Mouse (Mus musculus) lung, postnatal 0 days (tissue): ENCODE results near the gene Slc13a4. TPM values are rescaled to one million over a fixed set of nuclear protein-coding genes. Genes with fewer than 3 reads are reported as not detected.

ENCODE experiments used
- ATAC-seq: fragments of 200-750 bp; cut with Nextera tagmentation; 2 replicates; pipeline ENCODE4 v1.8.0; 2017; ENCODE audit warnings: moderate library complexity
- DNase-seq: peaks from one replicate; pipeline ENCODE4 v3.0.0-alpha.2; 2016; ENCODE audit warnings: low spot score
- H3K27ac ChIP-seq: fragments of 300-500 bp; sonication (generic); 2 replicates; pipeline ENCODE4 v1.5.1; 2014; ENCODE audit warnings: antibody characterized with exemption, mild to moderate bottlenecking, low read length, mixed read lengths
- H3K27me3 ChIP-seq: fragments of 300-500 bp; sonication (generic); replicated peaks from 2 replicates; pipeline ENCODE4 v1.6.1; 2014; ENCODE audit warnings: low read length, mixed read lengths; ENCODE audit not compliant: insufficient read depth
- H3K36me3 ChIP-seq: fragments of 300-500 bp; sonication (generic); 2 replicates; pipeline ENCODE4 v1.6.1; 2014; ENCODE audit warnings: low read length, mixed read lengths; ENCODE audit not compliant: insufficient read depth
- H3K4me1 ChIP-seq: fragments of 300-500 bp; sonication (generic); 2 replicates; pipeline ENCODE4 v1.6.1; 2014; ENCODE audit warnings: antibody characterized with exemption, low read depth, low read length, mixed read lengths; ENCODE audit not compliant: insufficient read depth
- H3K4me2 ChIP-seq: fragments of 300-500 bp; sonication (generic); replicated peaks from 2 replicates; pipeline ENCODE4 v1.6.1; 2014; ENCODE audit warnings: low read depth, mild to moderate bottlenecking, low read length, moderate library complexity, mixed read lengths
- H3K4me3 ChIP-seq: fragments of 300-500 bp; sonication (generic); 2 replicates; pipeline ENCODE4 v1.5.1; 2014; ENCODE audit warnings: low read depth, low read length
- H3K9ac ChIP-seq: fragments of 300-500 bp; sonication (generic); replicated peaks from 2 replicates; pipeline ENCODE4 v1.6.1; 2014; ENCODE audit warnings: low read depth, mild to moderate bottlenecking
- H3K9me3 ChIP-seq: fragments of 300-500 bp; sonication (generic); 2 replicates; pipeline ENCODE4 v1.6.1; 2016; ENCODE audit warnings: low read length, mixed read lengths
- CTCF ChIP-seq: IDR thresholded peaks from 2 replicates; pipeline ENCODE4 v1.5.1; 2016; ENCODE audit warnings: antibody characterized with exemption, mild to moderate bottlenecking
- EP300 ChIP-seq: IDR thresholded peaks from 2 replicates; pipeline ENCODE4 v1.6.1; 2016; ENCODE audit warnings: antibody characterized with exemption, mild to moderate bottlenecking, control low read depth
- WGBS: fragments of 180-500 bp; shearing (Covaris S2); extraction: QIAGEN DNeasy Blood & Tissue Kit; methylation state at CpG from one replicate; pipeline ENCODE4 v1.1.7; 2014; 5-methylcytosine and 5-hydroxymethylcytosine counted together
- polyA plus RNA-seq: library from polyadenylated mRNA; unstranded; fragments of >200 nt; fragmentation: Nextera tagmentation; extraction: Ambion mirVana; gene quantifications from 2 replicates; pipeline ENCODE4 v1.2.1, GENCODE M21; 2015

Slc13a4 gene
- polyA plus RNA-seq, 1 experiment from 2014 or later: 1.0 TPM

DNA sequence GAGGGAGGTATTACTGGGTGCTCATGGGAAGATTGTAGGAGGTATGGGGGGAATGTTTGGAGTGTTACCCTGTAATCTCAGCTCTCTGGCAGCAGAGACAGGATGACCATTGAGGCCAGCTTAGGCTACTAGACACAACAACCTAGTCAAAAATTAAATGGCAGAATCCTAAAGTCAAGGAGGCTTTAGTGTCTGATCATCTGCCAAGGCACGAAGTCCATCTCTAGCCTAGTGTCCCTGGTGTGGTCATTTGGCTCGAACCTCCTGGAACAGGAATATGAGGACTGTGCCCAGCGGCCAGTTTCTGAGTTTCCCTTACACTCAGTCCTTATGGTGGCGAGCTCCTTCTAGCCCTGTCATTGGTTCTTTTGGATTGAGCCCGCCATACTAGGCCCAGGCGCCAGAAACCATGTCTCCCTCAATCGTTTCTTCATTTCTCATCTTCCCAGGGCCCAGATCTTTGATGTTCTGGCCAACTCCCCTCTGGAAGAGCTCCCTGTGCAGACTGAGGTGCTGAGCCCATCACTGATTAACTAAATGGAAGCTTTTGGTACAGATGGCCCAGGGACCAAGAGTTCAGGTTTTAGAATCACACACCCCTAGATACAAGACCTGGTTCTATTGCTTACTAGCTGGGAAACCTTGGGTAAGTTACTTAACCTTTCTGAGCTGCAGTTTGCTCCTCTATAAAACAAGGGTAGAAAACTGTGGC, 10.3 kb downstream of the Slc13a4 start:
- H3K9me3 ChIP-seq: no peaks in the 10 kb centered on the region
- WGBS: 87% methylated on average over 7 of the region's 7 CpGs
- no peak overlapping the region for H3K27ac ChIP-seq
- no peak for DNase-seq
- no peaks in the 10 kb centered on the region for H3K36me3 ChIP-seq
- no peak overlapping the region for H3K4me2 ChIP-seq
- no peaks in the 10 kb centered on the region; the same call in 1 of the 2 replicates for H3K4me1 ChIP-seq
- no peaks in the 10 kb centered on the region for H3K27me3 ChIP-seq
- H3K4me3 ChIP-seq: no peak overlapping the region
- ATAC-seq: no peak
- no peak overlapping the region for H3K9ac ChIP-seq
- TF ChIP-seq EP300 (no peak), CTCF (no peak)

DNA sequence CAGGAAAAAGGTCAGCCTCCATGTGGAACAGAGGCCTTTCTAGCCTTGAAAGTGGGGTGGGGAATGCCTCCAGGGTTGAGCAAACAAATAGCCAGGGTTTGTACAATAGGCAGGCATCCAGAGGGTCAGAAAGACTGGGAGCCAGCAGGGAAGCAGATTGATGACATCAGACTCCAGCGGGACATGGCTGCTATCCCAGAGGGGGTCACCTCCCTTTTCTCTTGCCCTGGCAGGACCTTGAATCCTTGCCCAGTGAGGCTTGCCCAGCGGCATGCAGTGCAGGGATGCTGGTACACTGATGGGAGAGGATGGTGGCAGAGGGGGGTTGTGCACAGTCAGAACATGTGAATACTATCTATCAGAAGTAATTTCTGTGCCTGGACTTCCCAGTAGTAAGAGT, 10.9 kb downstream of the Slc13a4 start:
- TF ChIP-seq EP300 (no peak), CTCF (no peak)
- 45% methylated on average over 2 of the region's 2 CpGs for WGBS
- DNase-seq (peak; percentile 36), ATAC-seq (0 out of 2 replicates have a peak, but pooled peaks have one; percentile 23)
- Histone ChIP-seq H3K27ac (no peak overlapping the region), H3K36me3 (no peaks in the 10 kb centered on the region), H3K4me1 (no peaks in the 10 kb centered on the region; the same call in 1 of the 2 replicates), H3K9me3 (no peaks in the 10 kb centered on the region), H3K4me2 (no peak overlapping the region), H3K9ac (no peak overlapping the region), H3K4me3 (no peak overlapping the region), H3K27me3 (no peaks in the 10 kb centered on the region)

DNA sequence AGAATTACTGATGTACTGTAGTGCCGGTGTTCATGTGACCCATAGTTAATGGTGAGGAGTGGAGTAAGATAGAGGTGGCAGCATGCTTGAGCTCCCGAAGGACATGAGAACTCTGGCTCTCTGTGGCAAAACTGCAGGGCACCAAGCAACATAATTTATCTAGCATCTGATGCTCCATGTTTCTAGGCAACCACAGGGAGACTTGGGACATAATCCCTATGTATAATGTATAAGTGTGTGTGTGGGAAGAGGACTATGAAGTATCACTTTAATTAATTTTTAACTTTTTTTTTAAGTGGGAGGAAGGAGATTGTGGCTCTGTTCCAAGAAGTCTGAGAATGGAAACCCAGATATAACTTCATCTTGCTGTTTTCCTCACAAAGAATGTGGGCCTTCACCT, 13.0 kb downstream of the Slc13a4 start:
- 82% methylated on average over 2 of the region's 2 CpGs for WGBS
- no peak for DNase-seq
- H3K9me3 ChIP-seq: no peaks in the 10 kb centered on the region
- no peak for TF ChIP-seq EP300
- TF ChIP-seq CTCF: no peak
- no peaks in the 10 kb centered on the region for H3K36me3 ChIP-seq
- no peak overlapping the region for H3K4me2 ChIP-seq
- H3K4me3 ChIP-seq: no peak overlapping the region
- H3K27ac ChIP-seq: no peak overlapping the region
- H3K27me3 ChIP-seq: no peaks in the 10 kb centered on the region
- no peaks in the 10 kb centered on the region; the same call in 1 of the 2 replicates for H3K4me1 ChIP-seq
- H3K9ac ChIP-seq: no peak overlapping the region
- ATAC-seq: no peak

DNA sequence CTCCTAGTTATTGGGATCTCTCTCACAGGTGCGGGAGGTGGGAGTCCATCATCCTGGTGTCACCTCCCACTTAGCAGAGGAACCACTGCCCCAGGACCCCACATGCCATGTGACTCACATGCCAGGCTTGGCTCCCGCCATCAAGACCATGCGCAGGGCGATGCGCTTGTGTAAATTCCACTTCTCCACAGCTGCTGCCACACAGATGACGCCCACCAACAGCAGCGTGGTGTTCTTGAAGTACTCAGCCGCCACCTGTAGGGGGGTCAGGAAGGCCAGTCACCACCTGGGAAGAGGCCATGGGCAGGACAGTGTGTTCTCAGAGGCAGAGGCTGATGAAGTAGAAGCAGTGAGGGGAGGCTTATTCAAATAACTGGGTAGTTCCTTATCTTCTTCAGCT, 18.3 kb downstream of the Slc13a4 start:
- no peaks in the 10 kb centered on the region for H3K27me3 ChIP-seq
- no peaks in the 10 kb centered on the region for H3K9me3 ChIP-seq
- 82% methylated on average over 8 of the region's 8 CpGs for WGBS
- no peak overlapping the region for H3K9ac ChIP-seq
- no peak overlapping the region for H3K27ac ChIP-seq
- no peak for ATAC-seq
- no peak overlapping the region for H3K4me3 ChIP-seq
- H3K4me2 ChIP-seq: no peak overlapping the region
- H3K36me3 ChIP-seq: no peaks in the 10 kb centered on the region
- no peak for DNase-seq
- TF ChIP-seq EP300: no peak
- TF ChIP-seq CTCF: no peak
- H3K4me1 ChIP-seq: no peaks in the 10 kb centered on the region

DNA sequence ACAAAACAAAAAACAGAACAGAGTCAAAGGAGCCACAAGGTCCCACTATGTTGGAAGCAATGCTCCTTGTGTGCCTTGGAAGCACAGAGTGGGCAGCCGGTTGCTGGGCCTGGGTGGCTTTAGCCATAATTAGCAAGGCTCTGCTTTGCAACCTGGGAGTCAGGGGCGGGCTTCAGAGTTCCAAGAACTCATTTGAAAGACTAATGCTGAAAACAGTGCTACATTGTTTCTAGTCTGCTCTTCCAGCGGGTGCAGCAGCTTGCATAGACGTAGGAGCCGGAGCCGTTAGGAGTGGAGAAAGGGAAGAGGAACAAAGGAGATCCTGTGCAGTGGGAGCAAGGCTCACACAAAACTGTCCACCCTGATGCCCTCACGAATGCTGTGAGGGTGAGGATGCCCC, 19.0 kb downstream of the Slc13a4 start:
- Histone ChIP-seq H3K27ac (no peak overlapping the region), H3K4me3 (no peak overlapping the region), H3K36me3 (no peaks in the 10 kb centered on the region), H3K9ac (no peak overlapping the region), H3K4me2 (no peak overlapping the region), H3K4me1 (no peaks in the 10 kb centered on the region), H3K27me3 (no peaks in the 10 kb centered on the region), H3K9me3 (no peaks in the 10 kb centered on the region)
- ATAC-seq: no peak
- 42% methylated on average over 7 of the region's 7 CpGs for WGBS
- TF ChIP-seq EP300 (no peak), CTCF (no peak)
- no peak for DNase-seq

DNA sequence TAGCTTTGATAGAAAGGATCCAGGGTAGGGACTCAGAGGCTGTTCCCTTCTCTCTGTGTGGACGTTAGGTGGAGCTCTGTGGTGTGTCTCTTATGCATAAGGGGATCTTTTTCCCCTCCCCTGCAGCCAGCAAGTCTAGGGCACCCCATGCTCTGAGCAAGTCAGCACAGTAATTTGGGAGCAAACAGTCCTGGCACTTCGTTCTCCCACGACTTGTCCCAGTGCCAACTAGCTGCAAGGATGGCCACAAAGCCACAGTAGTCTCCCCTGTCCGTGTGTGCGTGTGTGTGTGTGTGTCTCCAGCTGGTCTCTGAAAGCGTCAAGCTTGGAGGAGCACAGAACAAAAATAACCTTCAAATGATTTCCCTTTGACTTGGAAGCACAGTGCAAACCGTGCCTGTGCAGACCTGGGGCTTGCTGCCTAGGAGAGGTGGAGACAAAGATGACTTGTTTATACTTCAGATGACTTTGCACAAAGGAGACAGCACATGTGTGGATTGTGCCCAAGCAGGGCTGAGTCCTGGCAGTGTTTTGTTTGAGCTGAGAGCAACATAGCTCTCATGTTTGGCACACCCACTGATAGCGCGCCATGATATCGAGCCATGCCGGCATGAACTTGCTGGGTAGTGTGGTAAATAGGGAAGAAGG, 19.7 kb downstream of the Slc13a4 start:
- Histone ChIP-seq H3K4me3 (no peak overlapping the region), H3K4me1 (no peaks in the 10 kb centered on the region), H3K27ac (no peak overlapping the region), H3K27me3 (no peaks in the 10 kb centered on the region), H3K36me3 (no peaks in the 10 kb centered on the region), H3K9ac (no peak overlapping the region), H3K4me2 (no peak overlapping the region), H3K9me3 (no peaks in the 10 kb centered on the region)
- TF ChIP-seq CTCF (peak; percentile 15; the same call in 1 of the 2 replicates), EP300 (no peak)
- ATAC-seq: peak; percentile 28; the same call in 1 of the 2 replicates
- WGBS: 44% methylated on average over 11 of the region's 11 CpGs
- peak; percentile 28 for DNase-seq
